Mouse (Mus musculus) erythroblast, embryonic 14.5 days (primary cell): Measurements from ENCODE around the gene Sycp2.

Experiments
- GATA1 ChIP-seq: IDR thresholded peaks from 2 replicates; pipeline ENCODE4 v1.6.1; 2012; ENCODE audit warnings: low read length, inconsistent platforms, mixed read lengths
- TAL1 ChIP-seq: IDR thresholded peaks from 3 replicates; pipeline ENCODE4 v1.6.1; 2012; ENCODE audit warnings: low read length, inconsistent platforms, mixed read lengths

GRCm38 (mm10) chr2:178416970-178417369, 9.5 kb upstream of the Sycp2 start:
- no peak for TF ChIP-seq GATA1
- no peak for TF ChIP-seq TAL1
